Mouse (Mus musculus): ENCODE results near the gene Man2a1. TPM values are rescaled to one million over a fixed set of nuclear protein-coding genes. Genes with fewer than 3 reads are reported as not detected.

The Man2a1 gene
- 6.2 and 6.7 TPM in 2 replicates for polyA plus RNA-seq (2015; fragmentation: Nextera tagmentation; extraction: Ambion mirVana)

DNA sequence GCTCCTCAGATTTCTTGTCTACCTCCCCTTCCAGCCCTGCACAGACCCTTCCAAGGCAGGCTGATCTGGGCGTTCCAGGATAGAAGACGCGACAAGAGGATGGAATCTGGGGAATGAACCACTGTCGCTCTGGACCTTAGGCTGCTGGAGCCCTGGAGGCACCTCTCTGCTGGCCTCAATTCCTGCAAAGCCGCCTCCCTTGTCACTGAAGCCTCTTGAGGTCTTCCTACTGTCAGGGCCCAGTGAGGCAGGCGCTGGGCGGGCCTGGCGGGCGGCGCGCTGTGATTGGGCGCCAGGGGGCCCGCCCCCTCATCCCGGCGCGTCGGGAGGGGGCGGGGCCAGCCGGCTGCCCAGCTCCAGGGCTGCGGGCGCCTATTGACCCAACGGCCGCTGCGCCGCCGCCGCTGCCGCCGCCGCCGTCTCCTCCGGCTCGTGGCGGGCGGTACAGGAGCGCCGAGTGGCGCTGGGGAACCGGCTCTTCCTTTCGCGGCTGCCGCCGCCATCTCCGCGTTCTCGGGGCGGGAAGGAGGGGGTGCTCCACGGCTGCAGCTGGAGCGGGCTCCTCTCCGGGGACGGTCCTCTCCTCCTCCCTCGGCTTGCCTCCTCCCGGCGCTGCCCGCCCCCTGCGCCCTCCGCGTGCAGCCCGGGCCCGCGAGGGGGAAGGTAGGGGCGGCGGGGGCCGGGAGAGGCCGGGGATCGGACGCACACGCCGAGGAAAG is at the start of gene Man2a1:
Gene Man2a1, plus strand, starts transcription at position 365 of the 719 bp plus-strand sequence.
- Histone ChIP-seq H3K4me3 (peak within 1 kb of the TSS; percentile 87), H3K27me3 (no peaks in the 10 kb centered on the region), H3K27ac (peak within 1 kb of the TSS; percentile 94), H3K4me1 (replicated peaks) (peaks cover 43% of the 10 kb centered on the region), H3K9ac (peak within 1 kb of the TSS; percentile 91), H3K36me3 (no peaks in the 10 kb centered on the region), H3K9me3 (no peaks in the 10 kb centered on the region), H3K4me2 (peak within 1 kb of the TSS; percentile 99)
- under 1% methylated on average over 28 of the region's 69 CpGs for WGBS
- ATAC-seq (ENCODE audit: low FRiP score): peak; percentile 97

DNA sequence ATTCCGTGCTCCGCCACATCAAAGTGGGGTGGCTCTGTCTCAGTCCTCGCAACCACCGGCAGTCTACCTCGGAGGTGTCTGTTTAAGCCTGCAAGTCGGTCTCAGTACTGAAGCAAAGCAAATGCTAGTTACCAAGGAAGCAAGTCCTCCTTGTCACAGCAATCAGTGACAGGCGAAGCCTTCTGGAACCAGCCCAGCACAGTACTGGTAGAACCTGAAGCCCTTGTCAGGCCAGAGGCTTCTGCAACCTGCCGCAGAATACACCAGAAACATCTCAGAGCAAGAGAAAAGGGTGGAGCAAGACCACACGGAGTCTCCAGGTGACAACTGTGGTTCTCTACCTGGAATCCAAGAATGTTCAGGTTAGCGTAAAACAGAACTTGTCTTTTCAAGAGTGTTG is 47.2 kb upstream of the Man2a1 start:
- ATAC-seq (ENCODE audit: low FRiP score): no peak
- H3K9ac ChIP-seq: no peak overlapping the region
- peaks cover 12% of the 10 kb centered on the region; the same call in 1 of the 2 replicates for H3K4me1 ChIP-seq (replicated peaks)
- no peaks in the 10 kb centered on the region for H3K27me3 ChIP-seq
- WGBS: 97% methylated on average over 10 of the region's 10 CpGs
- H3K4me2 ChIP-seq: no peak overlapping the region
- H3K27ac ChIP-seq: no peak overlapping the region
- H3K9me3 ChIP-seq: no peaks in the 10 kb centered on the region
- no peaks in the 10 kb centered on the region for H3K36me3 ChIP-seq
- no peak overlapping the region for H3K4me3 ChIP-seq

DNA sequence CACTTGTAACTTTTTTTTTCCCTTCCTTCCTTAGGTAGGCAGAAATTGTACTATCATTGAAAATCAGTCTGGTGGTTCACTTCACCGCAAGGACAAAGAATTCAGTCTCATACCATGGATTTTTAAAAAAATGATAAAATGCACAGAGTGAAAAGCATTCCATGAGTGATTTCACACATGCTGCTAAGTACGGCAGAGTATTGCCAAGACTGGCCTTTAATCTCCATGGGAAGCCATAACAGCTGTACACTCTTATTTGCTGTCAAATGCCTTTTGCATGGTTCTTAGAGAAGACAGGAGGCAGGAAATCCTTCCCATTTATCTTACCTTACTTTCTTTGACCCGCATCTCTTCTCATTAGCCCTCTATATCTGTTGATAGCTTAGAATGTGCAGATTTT is 45.6 kb upstream of the Man2a1 start:
- no peaks in the 10 kb centered on the region for H3K9me3 ChIP-seq
- no peak overlapping the region for H3K4me2 ChIP-seq
- H3K36me3 ChIP-seq: no peaks in the 10 kb centered on the region
- no peak overlapping the region for H3K27ac ChIP-seq
- H3K27me3 ChIP-seq: no peaks in the 10 kb centered on the region
- ATAC-seq (ENCODE audit: low FRiP score): no peak
- 80% methylated on average over 3 of the region's 3 CpGs for WGBS
- H3K4me1 ChIP-seq (replicated peaks): peaks cover 12% of the 10 kb centered on the region
- no peak overlapping the region for H3K9ac ChIP-seq
- no peak overlapping the region for H3K4me3 ChIP-seq

DNA sequence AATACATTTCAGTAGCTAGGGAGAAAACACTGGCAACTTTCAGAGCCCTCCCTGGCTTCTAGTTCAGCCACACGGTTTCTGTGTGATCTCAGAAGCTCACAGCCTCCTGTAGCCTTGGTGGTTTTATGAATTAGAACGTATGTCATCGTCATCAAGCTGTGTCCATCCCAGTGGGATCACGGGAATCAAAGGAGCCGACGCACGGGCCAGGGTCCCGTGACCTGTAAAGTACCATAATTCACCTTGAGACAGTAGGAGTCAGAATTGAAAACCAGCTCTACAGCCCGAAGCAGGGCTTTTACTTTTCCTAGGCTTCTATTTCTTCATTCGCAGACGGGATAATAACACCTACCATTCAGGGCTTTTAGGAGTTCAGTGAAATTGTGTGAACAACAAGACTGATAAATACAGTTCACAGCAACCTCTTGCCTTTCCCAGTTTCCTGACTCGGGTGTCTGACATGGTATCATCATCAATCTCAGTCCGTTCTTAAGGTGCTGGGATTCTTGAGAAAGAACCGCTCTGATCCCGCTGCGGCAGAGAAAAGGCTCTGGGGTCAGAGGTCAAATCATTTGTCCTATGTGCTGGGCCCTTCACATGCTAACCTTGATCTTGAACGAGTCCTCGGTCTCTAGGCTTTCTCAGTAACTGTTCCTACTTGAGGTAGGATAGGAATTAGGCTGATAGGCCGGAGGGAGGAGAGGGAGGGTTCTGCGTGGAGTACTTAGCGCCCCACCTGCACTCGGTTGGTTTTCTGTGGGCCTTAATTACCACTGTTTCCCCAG is 43.7 kb upstream of the Man2a1 start:
- H3K9ac ChIP-seq: no peak overlapping the region
- no peak overlapping the region for H3K27ac ChIP-seq
- ATAC-seq (ENCODE audit: low FRiP score): no peak
- peaks cover 7% of the 10 kb centered on the region for H3K4me1 ChIP-seq (replicated peaks)
- no peaks in the 10 kb centered on the region for H3K9me3 ChIP-seq
- WGBS: 90% methylated on average over 22 of the region's 22 CpGs
- H3K4me2 ChIP-seq: no peak overlapping the region
- no peak overlapping the region for H3K4me3 ChIP-seq
- H3K27me3 ChIP-seq: no peaks in the 10 kb centered on the region
- no peaks in the 10 kb centered on the region for H3K36me3 ChIP-seq

DNA sequence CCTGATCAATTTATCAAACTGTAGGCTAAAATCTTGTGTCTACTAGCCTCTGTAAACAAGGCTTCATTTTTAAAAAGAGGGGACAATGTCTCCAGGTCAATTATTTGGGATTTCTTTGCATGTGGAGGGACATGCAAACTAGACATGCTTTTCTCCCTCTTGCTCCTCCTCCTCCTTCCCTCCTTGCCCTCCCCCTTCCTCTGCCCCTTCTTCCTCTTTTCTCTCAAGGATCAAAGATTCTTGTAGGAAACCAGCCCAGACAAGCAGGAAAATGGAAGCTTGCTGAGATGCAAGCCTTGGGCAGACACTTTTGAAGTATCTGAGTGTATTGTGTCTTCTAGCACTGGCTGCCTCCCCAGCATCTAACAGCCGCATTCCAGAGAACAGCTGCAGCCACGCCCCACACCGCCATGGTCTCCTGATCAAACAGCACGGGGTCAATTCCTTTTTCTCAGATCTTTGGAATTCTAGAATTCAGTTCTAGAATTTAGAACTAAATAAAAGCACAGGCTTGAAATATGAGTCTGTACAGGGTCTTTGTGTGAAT is 41.5 kb upstream of the Man2a1 start:
- Histone ChIP-seq H3K4me3 (no peak overlapping the region), H3K9me3 (no peaks in the 10 kb centered on the region), H3K9ac (no peak overlapping the region), H3K27me3 (no peaks in the 10 kb centered on the region), H3K4me1 (replicated peaks) (peaks cover 7% of the 10 kb centered on the region), H3K36me3 (no peaks in the 10 kb centered on the region), H3K4me2 (0 out of 2 replicates have a peak overlapping the region, but pooled peaks have one; percentile 4), H3K27ac (no peak overlapping the region)
- WGBS: 6% methylated on average over 4 of the region's 4 CpGs
- no peak for ATAC-seq (ENCODE audit: low FRiP score)

DNA sequence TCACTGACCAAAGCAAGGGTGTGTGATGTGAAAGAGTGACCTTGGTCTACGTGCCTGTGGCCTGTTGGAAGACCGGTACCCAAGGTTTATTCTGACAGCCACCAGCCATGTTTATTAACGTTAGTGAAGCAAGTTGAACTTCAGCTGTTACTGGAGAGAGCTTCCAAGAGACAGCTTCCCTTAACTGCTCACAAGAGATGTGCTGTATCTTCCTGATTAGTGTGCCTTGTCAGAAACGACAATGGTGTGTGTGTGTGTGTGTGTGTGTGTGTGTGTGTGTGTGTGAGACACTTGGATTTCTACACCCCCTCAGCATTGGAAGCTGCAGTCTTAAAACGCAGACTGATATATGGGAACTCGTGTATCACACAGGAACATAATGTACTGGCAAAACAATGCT is 34.1 kb upstream of the Man2a1 start:
- Histone ChIP-seq H3K27me3 (no peaks in the 10 kb centered on the region), H3K4me3 (no peak overlapping the region), H3K4me2 (no peak overlapping the region), H3K4me1 (replicated peaks) (no peaks in the 10 kb centered on the region), H3K9ac (no peak overlapping the region), H3K9me3 (no peaks in the 10 kb centered on the region), H3K27ac (no peak overlapping the region), H3K36me3 (no peaks in the 10 kb centered on the region)
- no peak for ATAC-seq (ENCODE audit: low FRiP score)
- 60% methylated on average over 6 of the region's 6 CpGs for WGBS

DNA sequence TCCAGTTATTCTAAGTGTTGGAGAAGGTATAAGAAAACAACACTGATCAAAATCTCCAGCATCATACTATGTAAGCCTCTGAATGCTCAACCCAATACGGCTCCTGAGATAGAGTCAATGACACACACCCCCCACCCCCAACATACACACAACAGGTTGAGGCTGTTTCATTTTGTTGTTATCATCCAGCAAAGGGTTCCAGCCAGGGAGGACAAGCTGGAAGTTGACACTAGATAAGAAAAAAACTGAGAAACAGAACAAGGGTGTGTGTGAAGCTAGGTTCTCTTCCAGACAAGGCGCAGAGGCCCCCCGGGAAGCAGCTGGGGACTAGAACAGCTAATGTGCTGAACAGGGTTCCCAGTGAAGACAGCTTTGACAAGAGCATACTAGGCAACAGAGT is 33.0 kb upstream of the Man2a1 start:
- Histone ChIP-seq H3K9ac (no peak overlapping the region), H3K4me3 (no peak overlapping the region), H3K27ac (no peak overlapping the region), H3K4me2 (no peak overlapping the region), H3K36me3 (no peaks in the 10 kb centered on the region), H3K27me3 (no peaks in the 10 kb centered on the region), H3K9me3 (no peaks in the 10 kb centered on the region), H3K4me1 (replicated peaks) (no peaks in the 10 kb centered on the region)
- 95% methylated on average over 3 of the region's 3 CpGs for WGBS
- no peak for ATAC-seq (ENCODE audit: low FRiP score)

DNA sequence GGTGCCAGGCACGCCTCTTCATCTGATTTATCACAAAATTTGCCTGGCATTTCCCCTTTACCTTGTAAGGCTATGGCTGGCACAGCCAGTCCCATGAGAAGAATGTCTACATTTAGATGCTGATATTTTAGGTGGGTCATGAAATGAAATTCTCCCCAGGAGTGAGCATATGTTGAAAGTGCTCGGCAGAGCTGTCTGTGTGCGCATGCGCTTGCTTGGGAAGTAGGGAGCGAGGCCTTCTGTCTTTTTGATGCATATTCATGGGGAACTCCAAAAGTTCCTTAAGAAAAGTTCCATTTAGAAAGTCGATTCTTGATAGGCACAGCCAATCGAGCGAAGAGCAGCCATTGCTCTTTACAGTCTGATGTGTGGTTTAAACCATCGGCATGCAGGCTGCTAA is 26.6 kb upstream of the Man2a1 start:
- Histone ChIP-seq H3K27ac (no peak overlapping the region), H3K4me3 (no peak overlapping the region), H3K9me3 (no peaks in the 10 kb centered on the region), H3K4me1 (replicated peaks) (0 out of 2 replicates have a peak, but pooled peaks cover 3% of the 10 kb centered on the region), H3K36me3 (no peaks in the 10 kb centered on the region), H3K27me3 (no peaks in the 10 kb centered on the region), H3K9ac (no peak overlapping the region), H3K4me2 (no peak overlapping the region)
- ATAC-seq (ENCODE audit: low FRiP score): no peak
- 89% methylated on average over 9 of the region's 9 CpGs for WGBS

DNA sequence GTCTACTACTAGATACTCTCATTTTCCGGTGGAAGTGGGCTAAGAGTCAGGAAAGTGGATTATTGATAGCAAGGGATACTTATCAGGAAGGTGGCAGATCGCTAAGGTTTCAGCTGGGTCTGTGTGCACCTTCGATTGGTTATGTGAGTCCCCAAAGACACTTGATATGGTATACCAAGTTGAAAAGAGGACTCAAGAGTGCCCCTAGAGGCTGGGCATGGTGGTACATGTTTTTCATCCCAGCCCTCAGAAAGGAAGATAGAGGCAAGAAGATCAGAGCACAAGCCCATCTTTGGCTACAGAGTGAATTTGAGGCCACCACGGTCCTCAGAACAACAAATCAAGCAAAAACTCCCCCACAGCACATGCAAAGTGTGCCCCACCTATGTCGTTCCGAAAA is 25.3 kb upstream of the Man2a1 start:
- no peaks in the 10 kb centered on the region for H3K9me3 ChIP-seq
- H3K9ac ChIP-seq: no peak overlapping the region
- H3K27ac ChIP-seq: no peak overlapping the region
- H3K36me3 ChIP-seq: no peaks in the 10 kb centered on the region
- H3K4me1 ChIP-seq (replicated peaks): 0 out of 2 replicates have a peak, but pooled peaks cover 3% of the 10 kb centered on the region
- ATAC-seq (ENCODE audit: low FRiP score): no peak
- no peak overlapping the region for H3K4me2 ChIP-seq
- H3K27me3 ChIP-seq: no peaks in the 10 kb centered on the region
- WGBS: 76% methylated on average over 6 of the region's 6 CpGs
- no peak overlapping the region for H3K4me3 ChIP-seq

DNA sequence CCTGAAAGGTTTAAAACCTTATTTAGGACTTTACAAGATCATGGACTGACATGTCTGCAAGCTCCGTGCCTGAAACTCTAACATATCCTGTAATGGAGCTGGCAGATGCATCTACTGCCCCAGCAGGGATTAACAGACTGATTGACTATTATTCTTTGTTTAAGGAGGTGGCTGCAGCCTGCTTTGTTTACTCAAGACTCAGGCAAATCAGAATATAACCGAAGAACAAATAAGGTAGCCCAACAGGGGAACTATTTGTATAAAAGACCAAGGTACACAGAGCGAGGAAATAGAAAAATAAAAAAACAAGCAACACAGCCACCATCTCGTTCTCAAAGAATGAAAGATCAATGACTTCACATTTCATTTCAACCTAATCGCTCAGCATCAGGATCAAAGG is 23.1 kb upstream of the Man2a1 start:
- H3K9ac ChIP-seq: no peak overlapping the region
- H3K9me3 ChIP-seq: no peaks in the 10 kb centered on the region
- 0 out of 2 replicates have a peak, but pooled peaks cover 3% of the 10 kb centered on the region for H3K4me1 ChIP-seq (replicated peaks)
- H3K4me2 ChIP-seq: no peak overlapping the region
- no peaks in the 10 kb centered on the region for H3K36me3 ChIP-seq
- no peak for ATAC-seq (ENCODE audit: low FRiP score)
- H3K27me3 ChIP-seq: no peaks in the 10 kb centered on the region
- 44% methylated on average over 5 of the region's 5 CpGs for WGBS
- H3K27ac ChIP-seq: no peak overlapping the region
- no peak overlapping the region for H3K4me3 ChIP-seq

DNA sequence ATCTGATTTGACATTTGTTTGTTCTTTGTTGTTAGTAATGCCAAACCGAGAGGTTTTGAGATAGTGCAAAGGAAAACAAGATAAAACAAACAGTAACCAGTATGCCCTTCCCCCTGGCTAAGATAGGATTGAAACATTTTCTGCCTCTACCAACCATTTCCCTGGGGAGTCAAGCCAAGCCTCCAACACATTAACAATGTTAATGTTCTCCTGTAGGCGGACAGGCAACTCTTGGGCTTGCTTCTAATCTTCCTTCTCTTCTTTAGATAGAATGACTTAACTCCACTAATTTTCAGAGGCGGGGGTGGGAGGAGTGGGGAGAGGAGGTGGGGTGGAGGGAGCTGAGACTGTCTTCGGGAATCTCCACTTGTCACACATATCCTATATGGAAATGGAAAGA is 22.2 kb upstream of the Man2a1 start:
- Histone ChIP-seq H3K27me3 (no peaks in the 10 kb centered on the region), H3K4me1 (replicated peaks) (0 out of 2 replicates have a peak, but pooled peaks cover 3% of the 10 kb centered on the region), H3K4me2 (no peak overlapping the region), H3K4me3 (no peak overlapping the region), H3K36me3 (no peaks in the 10 kb centered on the region), H3K9ac (no peak overlapping the region), H3K27ac (no peak overlapping the region), H3K9me3 (no peaks in the 10 kb centered on the region)
- 46% methylated on average over 4 of the region's 4 CpGs for WGBS
- no peak for ATAC-seq (ENCODE audit: low FRiP score)

DNA sequence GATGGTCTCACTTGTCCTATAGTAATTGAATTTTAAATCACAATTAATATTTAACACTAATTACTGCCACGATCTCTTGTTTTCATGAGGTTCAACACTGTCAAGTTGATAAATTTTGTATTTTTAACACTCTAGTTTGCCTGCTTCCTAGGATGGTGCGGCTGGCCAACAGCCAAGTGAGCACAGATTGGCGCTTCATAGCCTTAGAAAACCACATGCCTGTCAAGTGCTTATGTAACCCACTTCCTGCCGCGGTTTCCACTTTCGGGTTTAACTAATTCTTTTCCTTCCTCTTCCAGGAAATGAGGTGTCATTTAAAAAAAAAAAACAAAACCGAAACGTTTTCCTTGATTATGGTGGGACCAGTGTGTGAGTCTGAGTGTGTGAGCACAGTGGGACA is 20.8 kb upstream of the Man2a1 start:
- Histone ChIP-seq H3K4me1 (replicated peaks) (0 out of 2 replicates have a peak, but pooled peaks cover 3% of the 10 kb centered on the region), H3K27ac (no peak overlapping the region), H3K36me3 (no peaks in the 10 kb centered on the region), H3K27me3 (no peaks in the 10 kb centered on the region), H3K4me3 (no peak overlapping the region), H3K9ac (no peak overlapping the region), H3K9me3 (no peaks in the 10 kb centered on the region), H3K4me2 (no peak overlapping the region)
- 76% methylated on average over 8 of the region's 8 CpGs for WGBS
- no peak for ATAC-seq (ENCODE audit: low FRiP score)

All from hindbrain, embryonic 13.5 days (tissue).